Mouse (Mus musculus) liver, embryonic 14.5 days (tissue): ENCODE results near the gene Rbm42. TPM values are rescaled to one million over a fixed set of nuclear protein-coding genes. Genes with fewer than 3 reads are reported as not detected.
A peak's percentile ranks its signal among the peaks of the same experiment; 100 is the strongest.

Source experiments
- ATAC-seq: fragments of 200-750 bp; cut with Nextera tagmentation; 2 replicates; pipeline ENCODE4 v1.8.0; 2017; ENCODE audit warnings: moderate number of reproducible peaks, mild to moderate bottlenecking, moderate library complexity; ENCODE audit not compliant: insufficient read depth
- DNase-seq, 3 experiments: peaks; one replicate each; pipeline ENCODE4 v3.0.0-alpha.2; 2012 to 2013; ENCODE audit warnings: low read depth in 3 of 3, low spot score in 3 of 3
- H3K27ac ChIP-seq: fragments of 300-500 bp; sonication (generic); 2 replicates; pipeline ENCODE4 v1.5.1; 2014; ENCODE audit warnings: moderate library complexity, mild to moderate bottlenecking, control low read depth, inconsistent platforms
- H3K27me3 ChIP-seq: fragments of 300-500 bp; sonication (generic); 2 replicates; pipeline ENCODE4 v1.6.1; 2014; ENCODE audit warnings: mild to moderate bottlenecking, low read length, moderate library complexity; ENCODE audit not compliant: control insufficient read depth, insufficient read depth
- H3K36me3 ChIP-seq: fragments of 300-500 bp; sonication (generic); replicated peaks from 2 replicates; pipeline ENCODE4 v1.6.1; 2014; ENCODE audit warnings: low read depth; ENCODE audit not compliant: control insufficient read depth, insufficient read depth
- H3K4me1 ChIP-seq, 2 experiments: fragments of 200-500 bp in 1 of 2; fragments of 300-500 bp in 1 of 2; sonication (generic) in 1 of 2; replicated peaks; 2 replicates each; pipeline ENCODE4 v1.6.1; 2012 to 2014; ENCODE audit warnings: antibody characterized with exemption in 1 of 2, inconsistent platforms in 1 of 2, low read length in 1 of 2; ENCODE audit not compliant: control insufficient read depth in 2 of 2, insufficient read depth in 2 of 2
- H3K4me2 ChIP-seq: fragments of 300-500 bp; sonication (generic); 2 replicates; pipeline ENCODE4 v1.6.1; 2014; ENCODE audit warnings: low read depth, mild to moderate bottlenecking, control low read depth, moderate library complexity
- H3K4me3 ChIP-seq, 2 experiments: fragments of 200-500 bp in 1 of 2; fragments of 300-500 bp in 1 of 2; sonication (generic) in 1 of 2; 2 replicates each; pipeline ENCODE4 v1.5.1; 2012 to 2014; ENCODE audit warnings: low read depth in 2 of 2, low read length in 2 of 2, mild to moderate bottlenecking in 2 of 2, control low read depth in 1 of 2, inconsistent platforms in 1 of 2, moderate library complexity in 1 of 2; ENCODE audit not compliant: insufficient read depth in 1 of 2
- H3K9ac ChIP-seq: fragments of 300-500 bp; sonication (generic); replicated peaks from 2 replicates; pipeline ENCODE4 v1.6.1; 2014; ENCODE audit warnings: mild to moderate bottlenecking, control low read depth, moderate library complexity
- H3K9me3 ChIP-seq: fragments of 300-500 bp; sonication (generic); 2 replicates; pipeline ENCODE4 v1.6.1; 2016; ENCODE audit warnings: low read length, mixed read lengths; ENCODE audit not compliant: control insufficient read depth
- CTCF ChIP-seq: IDR thresholded peaks from 2 replicates; pipeline ENCODE4 v1.5.1; 2016; ENCODE audit warnings: antibody characterized with exemption, low read depth, control low read depth
- EP300 ChIP-seq: IDR thresholded peaks from 2 replicates; pipeline ENCODE4 v1.6.1; 2016; ENCODE audit warnings: antibody characterized with exemption, low read depth
- WGBS: fragments of 180-500 bp; shearing (Covaris S2); extraction: QIAGEN DNeasy Blood & Tissue Kit; methylation state at CpG from one replicate; pipeline ENCODE4 v1.1.7; 2014; ENCODE audit not compliant: insufficient replicate concordance; 5-methylcytosine and 5-hydroxymethylcytosine counted together
- polyA plus RNA-seq, 2 experiments: library from polyadenylated mRNA; depleted of rRNA in 1 of 2; stranded (reverse) in 1 of 2; unstranded in 1 of 2; fragments of >200 nt; fragmentation: Nextera tagmentation in 1 of 2; extraction: Ambion mirVana in 1 of 2; gene quantifications; 2 replicates each; pipeline versions ENCODE4 v1.2.1 to v1.2.3; 2012 to 2014

Rbm42 gene
- polyA plus RNA-seq, 2 experiments: 22.9 to 34.5 TPM

- H3K9ac ChIP-seq: no peak overlapping the region
- no peaks in the 10 kb centered on the region for H3K9me3 ChIP-seq
- no peak for DNase-seq
- H3K27me3 ChIP-seq: no peaks in the 10 kb centered on the region
- H3K4me2 ChIP-seq: no peak overlapping the region
- H3K27ac ChIP-seq: no peak overlapping the region
- H3K4me3 ChIP-seq: no peak overlapping the region
- no peak for ATAC-seq
- H3K4me1 ChIP-seq: no peaks in the 10 kb centered on the region; a peak in 1 of 4 replicates
- no peaks in the 10 kb centered on the region for H3K36me3 ChIP-seq
- WGBS: 62% methylated on average over 5 of the region's 5 CpGs
- TF ChIP-seq CTCF (no peak), EP300 (no peak)
These were observed 31.8 kb upstream of the Rbm42 start for GRCm38 (mm10) chr7:30681897-30682296.

GRCm38 (mm10) chr7:30678263-30678975 is 28.3 kb upstream of the Rbm42 start:
- no peaks in the 10 kb centered on the region for H3K4me1 ChIP-seq
- H3K27me3 ChIP-seq: no peaks in the 10 kb centered on the region
- no peak overlapping the region for H3K27ac ChIP-seq
- H3K4me2 ChIP-seq: no peak overlapping the region
- DNase-seq: no peak
- ATAC-seq: no peak
- H3K9me3 ChIP-seq: no peaks in the 10 kb centered on the region
- no peaks in the 10 kb centered on the region for H3K36me3 ChIP-seq
- no peak overlapping the region for H3K4me3 ChIP-seq
- TF ChIP-seq CTCF (no peak; the same call in 1 of the 2 replicates), EP300 (no peak)
- no peak overlapping the region for H3K9ac ChIP-seq
- 54% methylated on average over 5 of the region's 5 CpGs for WGBS

- H3K27ac ChIP-seq: no peak within 1 kb of the TSS
- no peak within 1 kb of the TSS for H3K9ac ChIP-seq
- H3K4me2 ChIP-seq: no peak within 1 kb of the TSS
- TF ChIP-seq EP300 (no peak), CTCF (no peak)
- no peaks in the 10 kb centered on the region for H3K9me3 ChIP-seq
- no peaks in the 10 kb centered on the region for H3K4me1 ChIP-seq
- DNase-seq (no peak), ATAC-seq (no peak)
- H3K36me3 ChIP-seq: no peaks in the 10 kb centered on the region
- no peak within 1 kb of the TSS for H3K4me3 ChIP-seq
- H3K27me3 ChIP-seq: no peaks in the 10 kb centered on the region
- WGBS: 60% methylated on average over 9 of the region's 9 CpGs
These were observed 21.4 kb upstream of the Rbm42 start, which contains the start of gene Pmis2 for GRCm38 (mm10) chr7:30671480-30671879. Pmis2 (minus strand) TSS chr7:30671605.

GRCm38 (mm10) chr7:30669229-30669628 is 19.1 kb upstream of the Rbm42 start:
- H3K4me3 ChIP-seq: no peak overlapping the region
- H3K36me3 ChIP-seq: no peaks in the 10 kb centered on the region
- 23% methylated on average over 3 of the region's 3 CpGs for WGBS
- H3K27ac ChIP-seq: no peak overlapping the region
- H3K4me1 ChIP-seq: peaks cover 4 to 6% of the 10 kb centered on the region in 2 experiments; a peak in 2 of 4 replicates
- DNase-seq (peak in 2 of 3 experiments; percentile 38 to 41), ATAC-seq (no peak)
- no peak overlapping the region for H3K4me2 ChIP-seq
- no peak overlapping the region for H3K9ac ChIP-seq
- TF ChIP-seq CTCF (peak; percentile 73), EP300 (no peak)
- H3K27me3 ChIP-seq: no peaks in the 10 kb centered on the region
- no peaks in the 10 kb centered on the region for H3K9me3 ChIP-seq

- peaks cover 4 to 6% of the 10 kb centered on the region in 2 experiments; a peak in 2 of 4 replicates for H3K4me1 ChIP-seq
These were observed 15.2 kb upstream of the Rbm42 start for GRCm38 (mm10) chr7:30665321-30665720.

More at GRCm38 (mm10) chr7:30665321-30665720, 15.2 kb upstream of the Rbm42 start:
- TF ChIP-seq CTCF (no peak), EP300 (no peak)
- peak overlapping the region; percentile 84 for H3K9ac ChIP-seq
- H3K4me3 ChIP-seq: peak overlapping the region; percentile 73 to 92
- 7% methylated on average over 11 of the region's 11 CpGs for WGBS
- H3K27ac ChIP-seq: no peak overlapping the region
- no peaks in the 10 kb centered on the region for H3K27me3 ChIP-seq
- H3K9me3 ChIP-seq: no peaks in the 10 kb centered on the region
- ATAC-seq: 0 out of 2 replicates have a peak, but pooled peaks have one; percentile 22
- peaks cover 13% of the 10 kb centered on the region for H3K36me3 ChIP-seq
- H3K4me2 ChIP-seq: peak overlapping the region; percentile 94
- no peak for DNase-seq
